Mouse (Mus musculus) neural tube, embryonic 11.5 days (tissue): ENCODE data around the gene Ube2d3. TPM values are rescaled to one million over a fixed set of nuclear protein-coding genes. Genes with fewer than 3 reads are reported as not detected.
"Not testable (repeated sequence)": the region's sequence is repeated elsewhere in the genome, so short reads cannot be mapped to it uniquely, and the experiment has no call there.

ENCODE experiments used
- ATAC-seq: fragments of 200-750 bp; cut with Nextera tagmentation; 2 replicates; pipeline ENCODE4 v1.8.0; 2017; ENCODE audit warnings: moderate number of reproducible peaks, mild to moderate bottlenecking, moderate TSS enrichment, moderate library complexity; ENCODE audit not compliant: insufficient read depth, low FRiP score, low TSS enrichment
- DNase-seq: peaks from one replicate; pipeline ENCODE4 v3.0.0-alpha.2; 2015; ENCODE audit warnings: low spot score
- H3K27ac ChIP-seq: fragments of 300-500 bp; sonication (generic); 2 replicates; pipeline ENCODE4 v1.5.1; 2014; ENCODE audit warnings: low read depth, mild to moderate bottlenecking, low read length
- H3K27me3 ChIP-seq: fragments of 300-500 bp; sonication (generic); 2 replicates; pipeline ENCODE4 v1.6.1; 2014; ENCODE audit warnings: mild to moderate bottlenecking, low read length, mixed read lengths; ENCODE audit not compliant: control insufficient read depth, insufficient read depth
- H3K36me3 ChIP-seq: fragments of 300-500 bp; sonication (generic); 2 replicates; pipeline ENCODE4 v1.6.1; 2014; ENCODE audit warnings: mild to moderate bottlenecking, low read length, moderate library complexity, mixed read lengths; ENCODE audit not compliant: control insufficient read depth, insufficient read depth
- H3K4me1 ChIP-seq: fragments of 300-500 bp; sonication (generic); 2 replicates; pipeline ENCODE4 v1.6.1; 2014; ENCODE audit warnings: low read length, mixed read lengths; ENCODE audit not compliant: control insufficient read depth, insufficient read depth
- H3K4me2 ChIP-seq: fragments of 300-500 bp; sonication (generic); 2 replicates; pipeline ENCODE4 v1.6.1; 2014; ENCODE audit warnings: low read depth, mild to moderate bottlenecking, moderate library complexity
- H3K4me3 ChIP-seq: fragments of 300-500 bp; sonication (generic); 2 replicates; pipeline ENCODE4 v1.5.1; 2014; ENCODE audit warnings: low read depth, low read length
- H3K9ac ChIP-seq: fragments of 300-500 bp; sonication (generic); 2 replicates; pipeline ENCODE4 v1.6.1; 2014; ENCODE audit warnings: mild to moderate bottlenecking, low read length
- H3K9me3 ChIP-seq: fragments of 300-500 bp; sonication (generic); 2 replicates; pipeline ENCODE4 v1.6.1; 2016; ENCODE audit warnings: low read length; ENCODE audit not compliant: control insufficient read depth
- WGBS: fragments of 180-500 bp; shearing (Covaris S2); extraction: QIAGEN DNeasy Blood & Tissue Kit; methylation state at CpG from one replicate; pipeline ENCODE4 v1.1.7; 2014; 5-methylcytosine and 5-hydroxymethylcytosine counted together
- polyA plus RNA-seq: library from polyadenylated mRNA; unstranded; fragments of >200 nt; fragmentation: Nextera tagmentation; extraction: Ambion mirVana; gene quantifications from 2 replicates; pipeline ENCODE4 v1.2.1, GENCODE M21; 2014

Gene Ube2d3
- polyA plus RNA-seq, 1 experiment from 2014 or later, result 642 TPM

GRCm38 (mm10) chr3:135479090-135479489, 41.1 kb downstream of the Ube2d3 start:
- not testable (repeated sequence) for H3K9ac ChIP-seq, DNase-seq, H3K36me3 ChIP-seq, H3K9me3 ChIP-seq, H3K27ac ChIP-seq, H3K27me3 ChIP-seq, ATAC-seq, H3K4me3 ChIP-seq, H3K4me1 ChIP-seq, H3K4me2 ChIP-seq
- 87% methylated on average over 5 of the region's 5 CpGs for WGBS

DNA sequence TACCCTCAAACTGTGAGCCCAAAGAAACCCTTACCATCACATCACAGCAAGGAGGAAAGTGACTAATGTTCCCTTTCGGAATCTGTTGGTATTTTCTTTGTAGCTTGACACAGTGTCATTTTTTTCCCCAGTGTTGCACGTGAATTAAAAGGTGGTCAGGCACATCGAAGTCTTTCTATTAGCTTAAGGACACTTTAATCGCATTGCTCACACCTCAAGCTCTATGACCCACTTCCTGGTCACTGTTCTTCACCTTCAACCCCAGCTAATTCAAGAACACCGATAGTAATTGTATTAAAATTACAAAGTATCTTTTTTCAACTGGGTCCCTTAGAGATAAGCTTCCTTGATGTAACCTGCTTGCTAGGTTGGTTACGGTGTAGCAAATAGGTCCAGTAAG, 42.8 kb downstream of the Ube2d3 start:
- Histone ChIP-seq H3K4me2 (no peak overlapping the region), H3K27me3 (no peaks in the 10 kb centered on the region), H3K9me3 (no peaks in the 10 kb centered on the region), H3K9ac (no peak overlapping the region), H3K36me3 (no peaks in the 10 kb centered on the region), H3K4me3 (no peak overlapping the region), H3K4me1 (no peaks in the 10 kb centered on the region), H3K27ac (no peak overlapping the region)
- DNase-seq (no peak), ATAC-seq (no peak)
- WGBS, result 87% methylated on average over 6 of the region's 6 CpGs

GRCm38 (mm10) chr3:135481608-135482007, 43.7 kb downstream of the Ube2d3 start:
- WGBS, result 71% methylated on average over 3 of the region's 3 CpGs
- no peak for ATAC-seq
- no peak overlapping the region for H3K4me3 ChIP-seq

GRCm38 (mm10) chr3:135484650-135485049, 46.7 kb downstream of the Ube2d3 start:
- not testable (repeated sequence) for DNase-seq, H3K4me3 ChIP-seq

More at GRCm38 (mm10) chr3:135481608-135482007, 43.7 kb downstream of the Ube2d3 start:
- Histone ChIP-seq H3K9ac (no peak overlapping the region), H3K27ac (no peak overlapping the region), H3K36me3 (no peaks in the 10 kb centered on the region), H3K4me1 (no peaks in the 10 kb centered on the region), H3K4me2 (no peak overlapping the region), H3K27me3 (no peaks in the 10 kb centered on the region), H3K9me3 (no peaks in the 10 kb centered on the region)
- no peak for DNase-seq

DNA sequence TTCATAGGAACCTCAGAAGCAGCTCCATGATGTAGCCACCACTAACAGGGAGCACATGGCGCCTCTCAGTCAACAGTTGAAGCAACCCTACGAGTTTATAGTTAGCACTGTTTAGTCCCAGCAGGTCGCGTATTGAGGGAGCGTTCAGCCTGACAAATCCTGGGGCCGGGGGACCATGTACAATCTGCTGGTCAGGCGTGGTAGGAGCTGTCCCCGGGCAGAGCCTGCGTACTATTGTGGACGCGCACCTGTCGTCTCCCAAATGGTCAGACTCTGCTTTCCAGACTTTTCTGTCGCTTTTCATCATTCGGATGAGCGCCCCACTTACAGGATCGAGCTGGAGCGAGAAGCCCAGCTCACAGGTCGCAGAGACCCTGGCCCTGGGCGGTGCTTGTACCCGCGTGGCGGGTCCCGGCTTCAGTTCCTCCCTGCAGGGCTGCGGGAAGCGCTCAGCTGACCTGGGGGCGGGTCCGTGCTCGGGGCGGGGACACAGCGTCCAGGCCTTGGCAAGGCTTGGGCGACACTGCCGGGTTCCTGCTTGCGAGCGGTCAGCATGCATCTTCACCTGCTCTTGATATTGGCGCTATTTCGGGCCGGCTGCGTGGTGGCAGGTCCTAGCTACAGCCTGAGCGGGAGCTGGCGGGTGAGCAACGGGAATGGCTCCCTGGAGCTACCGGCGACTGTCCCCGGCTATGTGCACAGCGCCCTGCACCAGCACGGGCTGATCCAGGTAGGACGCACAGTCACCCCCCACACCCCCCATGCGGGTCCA, 47.4 kb downstream of the Ube2d3 start, which contains the start of gene Manba:
TSS of gene Manba (plus strand) at position 484 of the 772 bp plus-strand sequence.
- peak; percentile 85 for ATAC-seq

More at GRCm38 (mm10) chr3:135484650-135485049, 46.7 kb downstream of the Ube2d3 start:
- H3K27ac ChIP-seq, H3K4me2 ChIP-seq, H3K36me3 ChIP-seq, H3K27me3 ChIP-seq, H3K9ac ChIP-seq, H3K4me1 ChIP-seq, H3K9me3 ChIP-seq, ATAC-seq: not testable (repeated sequence)
- 89% methylated on average over 15 of the region's 15 CpGs for WGBS

GRCm38 (mm10) chr3:135485900-135486241, 47.9 kb downstream of the Ube2d3 start:
- Histone ChIP-seq H3K4me3 (peak overlapping the region; percentile 57), H3K4me1 (no peaks in the 10 kb centered on the region), H3K36me3 (no peaks in the 10 kb centered on the region), H3K27ac (no peak overlapping the region), H3K9ac (peak overlapping the region; percentile 53), H3K4me2 (peak overlapping the region; percentile 95), H3K27me3 (no peaks in the 10 kb centered on the region), H3K9me3 (no peaks in the 10 kb centered on the region)
- 36% methylated on average over 9 of the region's 9 CpGs for WGBS
- DNase-seq (no peak), ATAC-seq (no peak)

More for the DNA sequence above, 47.4 kb downstream of the Ube2d3 start, which contains the start of gene Manba:
- Histone ChIP-seq H3K9me3 (no peaks in the 10 kb centered on the region), H3K4me2 (peak within 1 kb of the TSS; percentile 95), H3K27ac (no peak within 1 kb of the TSS), H3K4me3 (peak within 1 kb of the TSS; percentile 57), H3K36me3 (no peaks in the 10 kb centered on the region), H3K9ac (peak within 1 kb of the TSS; percentile 53), H3K4me1 (no peaks in the 10 kb centered on the region), H3K27me3 (no peaks in the 10 kb centered on the region)
- peak; percentile 74 for DNase-seq
- whole genome bisulfite sequencing, result 2% methylated on average over 48 of the region's 48 CpGs

- no peaks in the 10 kb centered on the region for H3K9me3 ChIP-seq
Measured at GRCm38 (mm10) chr3:135486351-135486750, 48.4 kb downstream of the Ube2d3 start.

DNA sequence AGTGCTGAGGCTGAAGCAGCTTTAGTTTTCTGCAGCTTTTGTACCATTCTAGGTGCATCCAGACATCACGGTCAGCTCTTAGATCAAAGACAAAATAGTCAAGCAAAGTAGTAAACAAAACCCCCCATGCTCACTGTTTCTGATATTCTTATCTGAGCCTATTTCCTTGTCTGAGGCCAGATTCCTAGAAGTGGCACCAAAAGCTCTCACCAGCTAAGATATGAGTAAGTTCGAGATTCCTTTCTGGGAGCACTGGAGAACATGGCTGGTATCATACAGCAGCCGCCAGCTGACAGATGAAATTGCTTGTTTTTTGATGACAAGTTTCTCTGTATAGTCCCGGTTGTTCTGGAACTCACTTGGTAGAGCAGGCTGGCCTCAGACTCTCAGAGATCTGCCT, 49.9 kb downstream of the Ube2d3 start:
- Histone ChIP-seq H3K27me3 (no peaks in the 10 kb centered on the region), H3K36me3 (no peaks in the 10 kb centered on the region), H3K4me1 (no peaks in the 10 kb centered on the region), H3K27ac (no peak overlapping the region), H3K4me3 (no peak overlapping the region), H3K4me2 (no peak overlapping the region), H3K9me3 (no peaks in the 10 kb centered on the region), H3K9ac (no peak overlapping the region)
- DNase-seq (no peak), ATAC-seq (no peak)
- 91% methylated on average over 4 of the region's 4 CpGs for WGBS

More at GRCm38 (mm10) chr3:135486351-135486750, 48.4 kb downstream of the Ube2d3 start:
- DNase-seq (no peak), ATAC-seq (no peak)
- WGBS, result 82% methylated on average over 5 of the region's 5 CpGs
- H3K27me3 ChIP-seq, result no peaks in the 10 kb centered on the region
- H3K4me3 ChIP-seq, result no peak overlapping the region
- no peaks in the 10 kb centered on the region for H3K4me1 ChIP-seq
- H3K27ac ChIP-seq, result no peak overlapping the region
- H3K36me3 ChIP-seq, result no peaks in the 10 kb centered on the region
- no peak overlapping the region for H3K9ac ChIP-seq
- H3K4me2 ChIP-seq, result no peak overlapping the region
